27 mouse cellular contexts compared by ENCODE assay signal in genomic region chr2:38295939-38296338, GRCm38 (mm10). TPM values are rescaled to one million over a fixed set of nuclear protein-coding genes. Genes with fewer than 3 reads are reported as not detected.
"Had no signal": no experiment of that assay in that cellular context is flagged by ENCODE, and none has a peak within 500 bp of the region (broad histone marks: within the 10 kb centered on the region; RNA-seq: fewer than 3 reads in every experiment).

No protein-coding gene starts in this region.

- H3K36me3 ChIP-seq: heart, embryonic 13.5 days; heart, embryonic 15.5 days; hindbrain, embryonic 13.5 days; hindbrain, embryonic 15.5 days; limb, embryonic 10.5 days; limb, embryonic 12.5 days; liver, embryonic 13.5 days had no signal

- DNase-seq: gastrocnemius, adult 2 months; gastrocnemius, postnatal 10 days; gastrocnemius, postnatal 25 days; heart, adult 18-20 months; heart, postnatal 14 days; heart, postnatal 36 days; kidney, adult 11 months; kidney, adult 2 months; kidney, postnatal 10 days; kidney, postnatal 25 days; kidney, postnatal 4 days; liver; liver, embryonic 13.5 days had no signal

- H3K27ac ChIP-seq: gastrocnemius, adult 2 months; heart, embryonic 13.5 days; heart, embryonic 15.5 days; hindbrain, embryonic 13.5 days; hindbrain, embryonic 15.5 days; hindbrain, postnatal 0 days; layer of hippocampus, adult 2 months; left cerebral cortex, adult 2 months; limb, embryonic 10.5 days; limb, embryonic 12.5 days; liver, embryonic 13.5 days had no signal

- H3K4me3 ChIP-seq: gastrocnemius, adult 2 months; heart, embryonic 13.5 days; heart, embryonic 15.5 days; hindbrain, embryonic 13.5 days; hindbrain, embryonic 15.5 days; layer of hippocampus, adult 2 months; left cerebral cortex, adult 2 months; limb, embryonic 10.5 days; limb, embryonic 12.5 days; liver, embryonic 13.5 days had no signal

- ATAC-seq: hindbrain, postnatal 0 days; intestine, embryonic 16.5 days had no signal

RNA-seq across cellular contexts. Expression of gene Lhx2, which starts 43.1 kb away (rescaled TPM):
- total RNA-seq: heart, adult 18-20 months; heart, postnatal 36 days; hematopoietic stem cell, adult 5-6 weeks had no signal
- polyA plus RNA-seq: heart, postnatal 0 days; intestine, embryonic 14.5 days; kidney, embryonic 14.5 days had no signal
